Mouse (Mus musculus): ENCODE results near the gene Bloc1s3. TPM values are rescaled to one million over a fixed set of nuclear protein-coding genes. Genes with fewer than 3 reads are reported as not detected.

Bloc1s3 gene
- polyA plus RNA-seq, 1 experiment, result 7.8 TPM

- Histone ChIP-seq H3K27me3 (ENCODE audit: control insufficient read depth, insufficient read depth, insufficient read length) (peaks cover 33% of the 10 kb centered on the region), H3K4me2 (ENCODE audit: low read depth) (no peak overlapping the region), H3K36me3 (ENCODE audit: control insufficient read depth, insufficient read depth) (no peaks in the 10 kb centered on the region), H3ac (ENCODE audit: control insufficient read depth, insufficient read length) (no peak overlapping the region), H3K79me2 (ENCODE audit: control insufficient read depth, insufficient read depth) (no peaks in the 10 kb centered on the region), H3K4me3 (no peak overlapping the region)
- TF ChIP-seq TCF3 (IDR thresholded peaks at IDR 0.05; ENCODE audit: insufficient read length, low read depth), result no peak
- no peak for TF ChIP-seq CEBPB (IDR thresholded peaks at IDR 0.05; ENCODE audit: insufficient read depth, poor library complexity, severe bottlenecking)
- TF ChIP-seq MAX (IDR thresholded peaks at IDR 0.05; ENCODE audit: low read depth), result no peak
Observed at GRCm38 (mm10) chr7:19468279-19468678, 39.9 kb downstream of the Bloc1s3 start.

GRCm38 (mm10) chr7:19467638-19468037 lies 40.5 kb downstream of the Bloc1s3 start:
- TF ChIP-seq USF1 (IDR thresholded peaks at IDR 0.05; ENCODE audit: low read depth), result no peak
- TF ChIP-seq POLR2A (IDR thresholded peaks at IDR 0.05; ENCODE audit: insufficient read length, low read depth), result no peak
- TF ChIP-seq MYOG (IDR thresholded peaks at IDR 0.05; ENCODE audit: control insufficient read depth in 1 of 3, insufficient read depth in 1 of 3, insufficient read length in 2 of 3, low read depth in 2 of 3), result peak in 1 of 3 experiments; percentile 35
- no peak for TF ChIP-seq POLR2AphosphoS2 (IDR thresholded peaks at IDR 0.05; ENCODE audit: insufficient read length, low read depth)
- TF ChIP-seq SRF (IDR thresholded peaks at IDR 0.05; ENCODE audit: control insufficient read depth, insufficient read length, low read depth), result no peak
- peak in 2 of 3 experiments; percentile 0 to 36 for TF ChIP-seq MYOD1 (IDR thresholded peaks at IDR 0.05; ENCODE audit: control insufficient read depth in 1 of 3, insufficient read length in 2 of 3, low read depth in 2 of 3)
- no peak for TF ChIP-seq CEBPB (IDR thresholded peaks at IDR 0.05; ENCODE audit: insufficient read depth, poor library complexity, severe bottlenecking)
- no peak for TF ChIP-seq E2F4 (IDR thresholded peaks at IDR 0.05; ENCODE audit: insufficient read depth)
- TF ChIP-seq TCF12 (IDR thresholded peaks at IDR 0.05; ENCODE audit: insufficient read depth, poor library complexity, severe bottlenecking), result no peak
- TF ChIP-seq TCF3 (IDR thresholded peaks at IDR 0.05; ENCODE audit: insufficient read length, low read depth), result no peak
- TF ChIP-seq REST (IDR thresholded peaks at IDR 0.05; ENCODE audit: insufficient read depth, insufficient read length), result no peak
- no peak for TF ChIP-seq MAX (IDR thresholded peaks at IDR 0.05; ENCODE audit: low read depth)
- Histone ChIP-seq H3K36me3 (ENCODE audit: control insufficient read depth, insufficient read depth) (no peaks in the 10 kb centered on the region), H3ac (ENCODE audit: control insufficient read depth, insufficient read length) (no peak overlapping the region), H3K4me3 (no peak overlapping the region), H3K79me2 (ENCODE audit: control insufficient read depth, insufficient read depth) (no peaks in the 10 kb centered on the region), H3K27me3 (ENCODE audit: control insufficient read depth, insufficient read depth, insufficient read length) (peaks cover 26% of the 10 kb centered on the region), H3K4me2 (ENCODE audit: low read depth) (no peak overlapping the region)

GRCm38 (mm10) chr7:19466602-19467145 lies 41.5 kb downstream of the Bloc1s3 start:
- H3K27me3 ChIP-seq (ENCODE audit: control insufficient read depth, insufficient read depth, insufficient read length), result peaks cover 17% of the 10 kb centered on the region

GRCm38 (mm10) chr7:19464367-19465307 lies 43.5 kb downstream of the Bloc1s3 start:
- no peak for TF ChIP-seq MYOD1 (IDR thresholded peaks at IDR 0.05; ENCODE audit: control insufficient read depth in 1 of 3, insufficient read length in 2 of 3, low read depth in 2 of 3)
- TF ChIP-seq POLR2AphosphoS2 (IDR thresholded peaks at IDR 0.05; ENCODE audit: insufficient read length, low read depth), result no peak
- no peak for TF ChIP-seq CEBPB (IDR thresholded peaks at IDR 0.05; ENCODE audit: insufficient read depth, poor library complexity, severe bottlenecking)
- TF ChIP-seq MYOG (IDR thresholded peaks at IDR 0.05; ENCODE audit: control insufficient read depth in 1 of 3, insufficient read depth in 1 of 3, insufficient read length in 2 of 3, low read depth in 2 of 3), result no peak
- no peak for TF ChIP-seq SRF (IDR thresholded peaks at IDR 0.05; ENCODE audit: control insufficient read depth, insufficient read length, low read depth)
- no peak for TF ChIP-seq TCF12 (IDR thresholded peaks at IDR 0.05; ENCODE audit: insufficient read depth, poor library complexity, severe bottlenecking)
- no peak for TF ChIP-seq TCF3 (IDR thresholded peaks at IDR 0.05; ENCODE audit: insufficient read length, low read depth)
- TF ChIP-seq REST (IDR thresholded peaks at IDR 0.05; ENCODE audit: insufficient read depth, insufficient read length), result no peak
- no peak for TF ChIP-seq E2F4 (IDR thresholded peaks at IDR 0.05; ENCODE audit: insufficient read depth)
- TF ChIP-seq POLR2A (IDR thresholded peaks at IDR 0.05; ENCODE audit: insufficient read length, low read depth), result no peak
- TF ChIP-seq USF1 (IDR thresholded peaks at IDR 0.05; ENCODE audit: low read depth), result no peak
- no peak for TF ChIP-seq MAX (IDR thresholded peaks at IDR 0.05; ENCODE audit: low read depth)
- Histone ChIP-seq H3K79me2 (ENCODE audit: control insufficient read depth, insufficient read depth) (no peaks in the 10 kb centered on the region), H3K4me3 (no peak overlapping the region), H3ac (ENCODE audit: control insufficient read depth, insufficient read length) (no peak overlapping the region), H3K36me3 (ENCODE audit: control insufficient read depth, insufficient read depth) (no peaks in the 10 kb centered on the region), H3K27me3 (ENCODE audit: control insufficient read depth, insufficient read depth, insufficient read length) (peaks cover 7% of the 10 kb centered on the region), H3K4me2 (ENCODE audit: low read depth) (no peak overlapping the region)

More at GRCm38 (mm10) chr7:19466602-19467145, 41.5 kb downstream of the Bloc1s3 start:
- Histone ChIP-seq H3K79me2 (ENCODE audit: control insufficient read depth, insufficient read depth) (no peaks in the 10 kb centered on the region), H3K36me3 (ENCODE audit: control insufficient read depth, insufficient read depth) (no peaks in the 10 kb centered on the region), H3ac (ENCODE audit: control insufficient read depth, insufficient read length) (no peak overlapping the region), H3K4me3 (no peak overlapping the region), H3K4me2 (ENCODE audit: low read depth) (no peak overlapping the region)
- TF ChIP-seq USF1 (IDR thresholded peaks at IDR 0.05; ENCODE audit: low read depth) (no peak), CEBPB (IDR thresholded peaks at IDR 0.05; ENCODE audit: insufficient read depth, poor library complexity, severe bottlenecking) (no peak), REST (IDR thresholded peaks at IDR 0.05; ENCODE audit: insufficient read depth, insufficient read length) (no peak), POLR2A (IDR thresholded peaks at IDR 0.05; ENCODE audit: insufficient read length, low read depth) (no peak), MAX (IDR thresholded peaks at IDR 0.05; ENCODE audit: low read depth) (no peak), MYOD1 (IDR thresholded peaks at IDR 0.05; ENCODE audit: control insufficient read depth in 1 of 3, insufficient read length in 2 of 3, low read depth in 2 of 3) (no peak), E2F4 (IDR thresholded peaks at IDR 0.05; ENCODE audit: insufficient read depth) (no peak), SRF (IDR thresholded peaks at IDR 0.05; ENCODE audit: control insufficient read depth, insufficient read length, low read depth) (no peak), TCF12 (IDR thresholded peaks at IDR 0.05; ENCODE audit: insufficient read depth, poor library complexity, severe bottlenecking) (no peak), MYOG (IDR thresholded peaks at IDR 0.05; ENCODE audit: control insufficient read depth in 1 of 3, insufficient read depth in 1 of 3, insufficient read length in 2 of 3, low read depth in 2 of 3) (no peak)
